Mouse (Mus musculus): ENCODE measurements at regions not wholly inside any gene's neighbourhood (a gene's known extent, or its start where the extent isn't known, plus 50 kb on each side); places are given as distances from the start of the nearest gene placed in this dataset.
A peak's percentile ranks its signal among the peaks of the same experiment; 100 is the strongest.
"Not testable (repeated sequence)": the region's sequence is repeated elsewhere in the genome, so short reads cannot be mapped to it uniquely, and the experiment has no call there.

- ATAC-seq (replicated peaks; ENCODE audit: poor library complexity): no peak
Measured at GRCm38 (mm10) chrX:166809165-166809564, 223.6 kb upstream of the Egfl6 start.

GRCm38 (mm10) chrX:166808207-166808606 is 222.7 kb upstream of the Egfl6 start:
- ATAC-seq (replicated peaks; ENCODE audit: poor library complexity): no peak

GRCm38 (mm10) chrX:166805957-166806356 is 220.4 kb upstream of the Egfl6 start:
- no peak for ATAC-seq (replicated peaks; ENCODE audit: poor library complexity)

GRCm38 (mm10) chrX:166805480-166805879 is 220.0 kb upstream of the Egfl6 start:
- ATAC-seq (replicated peaks; ENCODE audit: poor library complexity): no peak

GRCm38 (mm10) chrX:166803246-166803645 is 217.7 kb upstream of the Egfl6 start:
- ATAC-seq (replicated peaks; ENCODE audit: poor library complexity): 0 out of 2 replicates have a peak, but pooled peaks have one; percentile 26

- ATAC-seq (replicated peaks; ENCODE audit: poor library complexity): no peak
Measured at GRCm38 (mm10) chrX:166801017-166801416, 215.5 kb upstream of the Egfl6 start.

- ATAC-seq (replicated peaks; ENCODE audit: poor library complexity): no peak
Measured at GRCm38 (mm10) chrX:166795651-166796050, 210.1 kb upstream of the Egfl6 start.

GRCm38 (mm10) chrX:166789031-166789430 is 203.5 kb upstream of the Egfl6 start:
- no peak for ATAC-seq (replicated peaks; ENCODE audit: poor library complexity)

- not testable (repeated sequence) for ATAC-seq (replicated peaks; ENCODE audit: poor library complexity)
Measured at GRCm38 (mm10) chrX:166787137-166787536, 201.6 kb upstream of the Egfl6 start.

- peak; percentile 57 for ATAC-seq (replicated peaks; ENCODE audit: poor library complexity)
Measured at GRCm38 (mm10) chrX:166785615-166786014, 200.1 kb upstream of the Egfl6 start.

- peak; percentile 65 for ATAC-seq (replicated peaks; ENCODE audit: poor library complexity)
Measured at GRCm38 (mm10) chrX:166783377-166783776, 197.9 kb upstream of the Egfl6 start.

GRCm38 (mm10) chrX:166779334-166780092 is 194.0 kb upstream of the Egfl6 start:
- ATAC-seq (replicated peaks; ENCODE audit: poor library complexity): no peak

GRCm38 (mm10) chrX:166773408-166773854 is 187.9 kb upstream of the Egfl6 start:
- ATAC-seq (replicated peaks; ENCODE audit: poor library complexity): peak; percentile 84

GRCm38 (mm10) chrX:166766991-166767390 is 181.5 kb upstream of the Egfl6 start:
- no peak for ATAC-seq (replicated peaks; ENCODE audit: poor library complexity)

- ATAC-seq (replicated peaks; ENCODE audit: poor library complexity): no peak
Measured at GRCm38 (mm10) chrX:166765647-166766046, 180.1 kb upstream of the Egfl6 start.

GRCm38 (mm10) chrX:166762098-166762497 is 176.6 kb upstream of the Egfl6 start:
- peak; percentile 90 for ATAC-seq (replicated peaks; ENCODE audit: poor library complexity)

GRCm38 (mm10) chrX:166757152-166757551 is 171.6 kb upstream of the Egfl6 start:
- peak; percentile 53 for ATAC-seq (replicated peaks; ENCODE audit: poor library complexity)

GRCm38 (mm10) chrX:166754967-166755654 is 169.6 kb upstream of the Egfl6 start:
- ATAC-seq (replicated peaks; ENCODE audit: poor library complexity): peak; percentile 71

GRCm38 (mm10) chrX:166749055-166749679 is 163.6 kb upstream of the Egfl6 start:
- no peak for ATAC-seq (replicated peaks; ENCODE audit: poor library complexity)

GRCm38 (mm10) chrX:166731354-166731753 is 145.8 kb upstream of the Egfl6 start:
- ATAC-seq (replicated peaks; ENCODE audit: poor library complexity): no peak

- ATAC-seq (replicated peaks; ENCODE audit: poor library complexity): no peak
Measured at GRCm38 (mm10) chrX:166728622-166728928, 143.1 kb upstream of the Egfl6 start.

Measured in megakaryocyte progenitor cell, adult 5-6 weeks (primary cell).